Mouse (Mus musculus): ENCODE data around the gene Bnc2.

DNA sequence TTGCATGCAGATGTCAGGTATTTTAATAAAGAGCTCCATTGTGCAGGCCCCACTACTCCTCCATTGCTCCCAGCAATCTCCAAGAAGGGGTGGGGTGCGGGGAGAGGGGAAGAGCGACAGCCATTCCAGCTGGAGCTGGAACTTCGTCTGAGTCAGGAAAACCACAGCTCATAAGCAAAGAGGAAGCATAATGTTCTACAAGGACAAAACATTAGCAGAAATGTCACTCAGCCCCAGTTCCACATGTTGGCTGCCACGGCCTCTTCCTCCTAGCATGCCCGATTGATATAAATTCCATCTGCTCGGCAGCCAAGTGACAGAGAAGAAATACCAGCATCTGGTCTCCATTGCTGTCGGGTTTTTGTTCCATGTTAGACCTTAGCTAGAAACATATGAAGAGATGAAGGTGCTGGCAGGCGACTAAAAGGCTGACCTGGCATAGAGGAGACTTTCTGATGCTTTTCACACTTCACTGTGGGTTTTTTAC, 312.7 kb downstream of the Bnc2 start:
- no peak for TF ChIP-seq CTCF (IDR thresholded peaks at IDR 0.05; ENCODE audit: extremely low read depth, insufficient read depth, low read length)
- TF ChIP-seq POLR2A (IDR thresholded peaks at IDR 0.05; ENCODE audit: extremely low read depth, insufficient read depth, low read length) = no peak
